9 mouse cellular contexts compared by ENCODE assay signal in the genomic region with DNA sequence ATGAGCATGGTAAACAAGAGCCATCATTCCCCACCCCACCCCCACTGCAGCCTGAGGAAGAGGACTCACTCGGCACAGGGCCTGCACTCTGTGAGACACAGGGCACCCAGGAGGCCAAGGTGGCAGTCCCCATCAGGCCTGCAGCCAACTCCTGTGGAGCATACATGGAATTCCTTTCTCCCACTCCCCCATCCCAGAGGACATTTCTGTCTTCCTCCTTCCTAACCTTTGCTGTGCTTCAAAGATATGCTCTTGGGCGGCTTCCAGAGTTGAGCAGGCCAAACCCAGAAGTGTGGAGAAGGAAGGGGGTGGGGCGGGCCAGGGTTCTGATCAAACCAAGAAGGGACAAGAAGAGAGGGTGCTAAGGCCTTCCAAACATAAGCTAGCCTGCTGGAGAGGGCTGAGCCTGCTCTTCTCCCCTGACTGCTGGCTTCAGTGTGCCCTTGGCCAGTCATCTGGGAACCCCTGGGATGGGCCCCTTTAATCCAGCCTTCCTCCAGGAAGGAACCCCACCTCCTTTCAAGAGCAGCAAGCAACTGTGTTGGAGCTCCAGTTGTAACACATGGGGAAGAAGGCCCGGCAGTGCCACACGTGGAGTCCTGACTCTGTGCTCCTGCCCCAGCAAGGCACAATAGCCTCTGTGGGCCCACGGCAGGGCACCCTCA. TPM values are rescaled to one million over a fixed set of nuclear protein-coding genes. Genes with fewer than 3 reads are reported as not detected.
A peak's percentile ranks its signal among the peaks of the same experiment; 100 is the strongest.
DNase-seq lines count a peak whose midpoint lies in the region; ATAC-seq and TF ChIP-seq lines count a peak whose summit lies in the region.
"Had no signal": no experiment of that assay in that cellular context is flagged by ENCODE, and none has a peak within 500 bp of the region (broad histone marks: within the 10 kb centered on the region; RNA-seq: fewer than 3 reads in every experiment).

No protein-coding gene starts in this region.

- no peak for TF ChIP-seq CTCF in midbrain, postnatal 0 days (IDR thresholded peaks at IDR 0.05)

- peaks cover 89% of the 10 kb centered on the region for H3K4me1 ChIP-seq in midbrain, embryonic 10.5 days
- H3K4me1 ChIP-seq in midbrain, postnatal 0 days (ENCODE audit: insufficient read depth, low read length) = peaks cover 22% of the 10 kb centered on the region
- peaks cover 56% of the 10 kb centered on the region for H3K4me1 ChIP-seq in forebrain, embryonic 16.5 days (replicated peaks; ENCODE audit: control insufficient read depth, insufficient read depth, low read length)
- H3K4me1 ChIP-seq in intestine, embryonic 16.5 days (ENCODE audit: control insufficient read depth, insufficient read depth, low read length) = peaks cover 90% of the 10 kb centered on the region
- H3K4me1 ChIP-seq in liver, embryonic 15.5 days (replicated peaks) = peaks cover 84% of the 10 kb centered on the region
- peaks cover 74% of the 10 kb centered on the region for H3K4me1 ChIP-seq in stomach, embryonic 15.5 days

- no peak for DNase-seq in midbrain, embryonic 10.5 days (ENCODE audit: low spot score)
- no peak for DNase-seq in midbrain, postnatal 0 days (ENCODE audit: low spot score)
- DNase-seq in natural killer cell, adult 2 months (ENCODE audit: low spot score in 2 of 2) = no peak
- no peak for DNase-seq in c-Kit-positive CD71-positive TER-119-positive erythroid progenitor cells, embryonic 14.5 days (ENCODE audit: low spot score)

- H3K36me3 ChIP-seq in midbrain, embryonic 10.5 days = peaks cover 35% of the 10 kb centered on the region
- H3K36me3 ChIP-seq in midbrain, postnatal 0 days (ENCODE audit: insufficient read depth, low read length) = peaks cover 15% of the 10 kb centered on the region
- H3K36me3 ChIP-seq in forebrain, embryonic 16.5 days (ENCODE audit: control insufficient read depth, insufficient read depth) = peaks cover 7% of the 10 kb centered on the region
- H3K36me3 ChIP-seq in intestine, embryonic 16.5 days (ENCODE audit: control insufficient read depth, insufficient read depth, low read length) = peaks cover 7% of the 10 kb centered on the region
- H3K36me3 ChIP-seq in liver, embryonic 15.5 days (replicated peaks) = peaks cover 25% of the 10 kb centered on the region
- no peaks in the 10 kb centered on the region for H3K36me3 ChIP-seq in stomach, embryonic 15.5 days

- H3K4me3 ChIP-seq in midbrain, embryonic 10.5 days = no peak overlapping the region
- H3K4me3 ChIP-seq in midbrain, postnatal 0 days (ENCODE audit: low read depth, low read length) = no peak overlapping the region
- no peak overlapping the region for H3K4me3 ChIP-seq in forebrain, embryonic 16.5 days (replicated peaks; ENCODE audit: low read length)
- no peak overlapping the region; the same call in 1 of the 2 replicates for H3K4me3 ChIP-seq in intestine, embryonic 16.5 days (ENCODE audit: low read length)
- no peak overlapping the region for H3K4me3 ChIP-seq in liver, embryonic 15.5 days (replicated peaks)
- H3K4me3 ChIP-seq in stomach, embryonic 15.5 days (replicated peaks) = no peak overlapping the region

- no peaks in the 10 kb centered on the region; the same call in 1 of the 2 replicates for H3K27me3 ChIP-seq in midbrain, embryonic 10.5 days (ENCODE audit: low read depth, poor library complexity, severe bottlenecking)
- no peaks in the 10 kb centered on the region for H3K27me3 ChIP-seq in midbrain, postnatal 0 days (ENCODE audit: insufficient read depth, low read length)
- no peaks in the 10 kb centered on the region for H3K27me3 ChIP-seq in forebrain, embryonic 16.5 days (replicated peaks; ENCODE audit: control insufficient read depth, insufficient read depth, low read length)
- no peaks in the 10 kb centered on the region for H3K27me3 ChIP-seq in intestine, embryonic 16.5 days (replicated peaks; ENCODE audit: control insufficient read depth, insufficient read depth, low read length)
- H3K27me3 ChIP-seq in liver, embryonic 15.5 days = no peaks in the 10 kb centered on the region
- H3K27me3 ChIP-seq in stomach, embryonic 15.5 days (replicated peaks) = no peaks in the 10 kb centered on the region

- no peak overlapping the region; the same call in 1 of the 2 replicates for H3K9ac ChIP-seq in midbrain, postnatal 0 days (replicated peaks; ENCODE audit: low read length, poor library complexity, severe bottlenecking)
- H3K9ac ChIP-seq in forebrain, embryonic 16.5 days (replicated peaks; ENCODE audit: low read depth, low read length) = no peak overlapping the region
- peak overlapping the region; percentile 39 for H3K9ac ChIP-seq in intestine, embryonic 16.5 days (ENCODE audit: low read depth, low read length)
- H3K9ac ChIP-seq in liver, embryonic 15.5 days = no peak overlapping the region
- 0 out of 2 replicates have a peak overlapping the region, but pooled peaks have one; percentile 11 for H3K9ac ChIP-seq in stomach, embryonic 15.5 days

- H3K27ac ChIP-seq in midbrain, embryonic 10.5 days (replicated peaks) = peak overlapping the region; percentile 85
- no peak overlapping the region; the same call in 1 of the 2 replicates for H3K27ac ChIP-seq in midbrain, postnatal 0 days (ENCODE audit: low read depth, low read length)
- H3K27ac ChIP-seq in forebrain, embryonic 16.5 days (ENCODE audit: low read length) = peak overlapping the region; percentile 53
- peak overlapping the region; percentile 82 for H3K27ac ChIP-seq in intestine, embryonic 16.5 days (ENCODE audit: low read length)
- H3K27ac ChIP-seq in liver, embryonic 15.5 days (replicated peaks) = peak overlapping the region; percentile 69
- H3K27ac ChIP-seq in stomach, embryonic 15.5 days = peak overlapping the region; percentile 66
- H3K27ac ChIP-seq: macrophage had no signal

- WGBS in midbrain, embryonic 10.5 days = 46% methylated on average over 6 of the region's 6 CpGs
- WGBS in midbrain, postnatal 0 days = 42% methylated on average over 6 of the region's 6 CpGs
- WGBS in forebrain, embryonic 16.5 days = 45% methylated on average over 6 of the region's 6 CpGs
- 19% methylated on average over 6 of the region's 6 CpGs for WGBS in intestine, embryonic 16.5 days
- WGBS in liver, embryonic 15.5 days (ENCODE audit: insufficient replicate concordance) = 59% methylated on average over 6 of the region's 6 CpGs
- WGBS in stomach, embryonic 15.5 days = 10% methylated on average over 6 of the region's 6 CpGs

- no peak for ATAC-seq in midbrain, postnatal 0 days (ENCODE audit: low FRiP score)
- ATAC-seq in forebrain, embryonic 16.5 days = no peak
- ATAC-seq in intestine, embryonic 16.5 days = peak; percentile 45
- ATAC-seq in liver, embryonic 15.5 days (ENCODE audit: insufficient read depth) = 0 out of 2 replicates have a peak, but pooled peaks have one; percentile 11
- ATAC-seq in stomach, embryonic 15.5 days (ENCODE audit: insufficient read depth, low FRiP score, low read depth) = peak; percentile 20; the same call in 1 of the 2 replicates

- no peaks in the 10 kb centered on the region for H3K9me3 ChIP-seq in midbrain, embryonic 10.5 days (replicated peaks)
- H3K9me3 ChIP-seq in midbrain, postnatal 0 days (ENCODE audit: low read length) = no peaks in the 10 kb centered on the region
- H3K9me3 ChIP-seq in forebrain, embryonic 16.5 days (ENCODE audit: control insufficient read depth, low read length) = no peaks in the 10 kb centered on the region
- H3K9me3 ChIP-seq in intestine, embryonic 16.5 days (ENCODE audit: control insufficient read depth, low read length) = no peaks in the 10 kb centered on the region
- no peaks in the 10 kb centered on the region for H3K9me3 ChIP-seq in liver, embryonic 15.5 days (replicated peaks)
- H3K9me3 ChIP-seq in stomach, embryonic 15.5 days = no peaks in the 10 kb centered on the region

- no peak overlapping the region for H3K4me2 ChIP-seq in midbrain, postnatal 0 days (ENCODE audit: low read depth, low read length, poor library complexity, severe bottlenecking)
- H3K4me2 ChIP-seq in forebrain, embryonic 16.5 days (ENCODE audit: low read length) = no peak overlapping the region
- H3K4me2 ChIP-seq in intestine, embryonic 16.5 days (ENCODE audit: low read depth, low read length) = peak overlapping the region; percentile 10
- no peak overlapping the region; the same call in 1 of the 2 replicates for H3K4me2 ChIP-seq in liver, embryonic 15.5 days
- peak overlapping the region; percentile 4 for H3K4me2 ChIP-seq in stomach, embryonic 15.5 days

RNA-seq across cellular contexts. Expression of a gene that starts 55.8 kb away (rescaled TPM):
- not detected in 2 replicates for polyA plus RNA-seq in midbrain, embryonic 10.5 days (2016; fragmentation: Nextera tagmentation; extraction: Ambion mirVana)
- total RNA-seq in midbrain, postnatal 0 days (2014; rRNA removed) = not detected in 2 replicates
- not detected in 2 replicates for polyA plus RNA-seq in midbrain, postnatal 0 days (2015; fragmentation: Nextera tagmentation; extraction: Ambion mirVana)
- not detected in 2 replicates for polyA plus RNA-seq in forebrain, embryonic 16.5 days (2015; fragmentation: Nextera tagmentation; extraction: Ambion mirVana)
- not detected in 2 replicates for polyA plus RNA-seq in intestine, embryonic 16.5 days (2015; fragmentation: Nextera tagmentation; extraction: Ambion mirVana)
- polyA plus RNA-seq in liver, embryonic 15.5 days (2015; fragmentation: Nextera tagmentation; extraction: Ambion mirVana) = not detected in 2 replicates
- not detected in 2 replicates for polyA plus RNA-seq in stomach, embryonic 15.5 days (2015; fragmentation: Nextera tagmentation; extraction: Ambion mirVana)
- polyA plus RNA-seq: macrophage had no signal

Comparison
In these comparisons a context has a peak if more than half of its experiments do, and no peak if none do; other contexts are left out.
1. ATAC-seq: peak in intestine, embryonic 16.5 days (single experiment), liver, embryonic 15.5 days (single experiment) and stomach, embryonic 15.5 days (single experiment); none in midbrain, postnatal 0 days (single experiment) and forebrain, embryonic 16.5 days (single experiment).
2. H3K4me2 ChIP-seq: peak in intestine, embryonic 16.5 days (single experiment) and stomach, embryonic 15.5 days (single experiment); none in midbrain, postnatal 0 days (single experiment), forebrain, embryonic 16.5 days (single experiment) and liver, embryonic 15.5 days (single experiment).
3. H3K9ac ChIP-seq: peak in intestine, embryonic 16.5 days (single experiment) and stomach, embryonic 15.5 days (single experiment); none in midbrain, postnatal 0 days (single experiment), forebrain, embryonic 16.5 days (single experiment) and liver, embryonic 15.5 days (single experiment).